Mouse (Mus musculus) embryonic facial prominence, embryonic 11.5 days (tissue): ENCODE results near the gene D6Ertd527e. TPM values are rescaled to one million over a fixed set of nuclear protein-coding genes. Genes with fewer than 3 reads are reported as not detected.

Experiments used
- ATAC-seq: fragments of 200-750 bp; cut with Nextera tagmentation; replicated peaks from 2 replicates; pipeline ENCODE4 v1.8.0; 2017; ENCODE audit warnings: low read depth; ENCODE audit not compliant: insufficient number of reproducible peaks, low FRiP score, low TSS enrichment
- DNase-seq: peaks from one replicate; pipeline ENCODE4 v3.0.0-alpha.2; 2015; ENCODE audit warnings: low spot score
- H3K27ac ChIP-seq: fragments of 300-500 bp; sonication (generic); replicated peaks from 2 replicates; pipeline ENCODE4 v1.5.1; 2014; ENCODE audit warnings: mild to moderate bottlenecking, low read depth, low read length, control low read depth
- H3K27me3 ChIP-seq: fragments of 300-500 bp; sonication (generic); 2 replicates; pipeline ENCODE4 v1.6.1; 2014; ENCODE audit warnings: mild to moderate bottlenecking, low read length, moderate library complexity, mixed read lengths; ENCODE audit not compliant: control insufficient read depth, insufficient read depth
- H3K36me3 ChIP-seq: fragments of 300-500 bp; sonication (generic); replicated peaks from 2 replicates; pipeline ENCODE4 v1.6.1; 2014; ENCODE audit warnings: low read depth, mild to moderate bottlenecking, low read length, moderate library complexity, mixed read lengths; ENCODE audit not compliant: control insufficient read depth, insufficient read depth
- H3K4me1 ChIP-seq: fragments of 300-500 bp; sonication (generic); 2 replicates; pipeline ENCODE4 v1.6.1; 2014; ENCODE audit warnings: low read length, mixed read lengths; ENCODE audit not compliant: control insufficient read depth, insufficient read depth
- H3K4me2 ChIP-seq: fragments of 300-500 bp; sonication (generic); 2 replicates; pipeline ENCODE4 v1.6.1; 2014; ENCODE audit warnings: low read depth, mild to moderate bottlenecking, control low read depth, low read length, moderate library complexity
- H3K4me3 ChIP-seq: fragments of 300-500 bp; sonication (generic); 2 replicates; pipeline ENCODE4 v1.5.1; 2014; ENCODE audit warnings: low read depth, low read length, control low read depth
- H3K9ac ChIP-seq: fragments of 300-500 bp; sonication (generic); replicated peaks from 2 replicates; pipeline ENCODE4 v1.6.1; 2014; ENCODE audit warnings: mild to moderate bottlenecking, control low read depth, low read length
- H3K9me3 ChIP-seq: fragments of 300-500 bp; sonication (generic); replicated peaks from 2 replicates; pipeline ENCODE4 v1.6.1; 2016; ENCODE audit warnings: mild to moderate bottlenecking, low read length, inconsistent platforms, mixed read lengths; ENCODE audit not compliant: control insufficient read depth
- WGBS: fragments of 180-500 bp; shearing (Covaris S2); extraction: QIAGEN DNeasy Blood & Tissue Kit; methylation state at CpG from one replicate; pipeline ENCODE4 v1.1.7; 2014; 5-methylcytosine and 5-hydroxymethylcytosine counted together
- polyA plus RNA-seq: library from polyadenylated mRNA; unstranded; fragments of >200 nt; fragmentation: Nextera tagmentation; extraction: Ambion mirVana; gene quantifications from 2 replicates; pipeline ENCODE4 v1.2.1, GENCODE M21; 2014

The D6Ertd527e gene
- polyA plus RNA-seq, 1 experiment from 2014 or later, result 0.32 TPM

DNA sequence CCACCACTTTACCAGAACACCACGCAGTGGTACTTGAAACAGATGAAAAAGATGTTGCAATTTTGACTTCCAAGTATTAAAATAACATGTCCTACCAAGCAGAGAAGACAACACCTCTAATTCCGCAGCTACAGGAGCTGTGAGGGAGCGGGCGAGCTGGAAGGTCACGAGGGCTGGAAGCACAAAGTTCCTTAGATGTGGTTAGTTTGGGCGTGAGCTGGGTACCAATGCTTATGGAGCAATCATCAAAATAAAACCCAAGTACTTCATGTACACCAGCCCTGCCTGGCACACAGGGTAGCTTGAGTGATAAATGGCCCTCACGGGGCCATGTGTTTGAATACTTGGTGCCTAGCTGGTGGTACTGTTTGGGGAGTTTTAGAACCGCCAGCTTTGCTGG, 25.3 kb downstream of the D6Ertd527e start:
- ATAC-seq (no peak), DNase-seq (no peak)
- Histone ChIP-seq H3K27ac (no peak overlapping the region), H3K36me3 (no peaks in the 10 kb centered on the region), H3K27me3 (no peaks in the 10 kb centered on the region), H3K9me3 (no peaks in the 10 kb centered on the region), H3K4me2 (no peak overlapping the region), H3K9ac (no peak overlapping the region), H3K4me3 (no peak overlapping the region), H3K4me1 (no peaks in the 10 kb centered on the region)
- 91% methylated on average over 8 of the region's 8 CpGs for WGBS

DNA sequence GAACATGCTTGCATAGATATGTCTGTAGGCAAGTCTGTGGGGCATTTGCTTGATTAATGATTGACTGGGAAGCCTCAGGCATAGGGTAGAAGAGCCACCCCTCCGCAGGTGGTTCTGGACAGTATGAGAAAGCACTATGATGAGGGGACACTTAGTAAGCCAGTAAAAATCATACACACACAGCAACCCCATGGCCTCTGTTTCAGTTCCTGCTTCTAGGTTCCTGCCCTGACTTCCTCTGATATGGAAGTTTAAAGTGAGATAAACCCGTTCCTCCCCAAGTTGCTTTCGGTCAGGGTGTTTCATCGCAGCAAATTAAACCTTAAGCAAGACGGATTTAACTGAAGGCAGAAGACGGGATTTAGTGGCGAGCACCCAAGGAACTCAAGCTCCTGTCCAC, 26.1 kb downstream of the D6Ertd527e start:
- Histone ChIP-seq H3K4me3 (no peak overlapping the region), H3K9me3 (no peaks in the 10 kb centered on the region), H3K27ac (no peak overlapping the region), H3K9ac (no peak overlapping the region), H3K27me3 (no peaks in the 10 kb centered on the region), H3K4me1 (no peaks in the 10 kb centered on the region), H3K36me3 (no peaks in the 10 kb centered on the region), H3K4me2 (no peak overlapping the region)
- WGBS, result 96% methylated on average over 7 of the region's 7 CpGs
- no peak for ATAC-seq
- DNase-seq, result no peak

DNA sequence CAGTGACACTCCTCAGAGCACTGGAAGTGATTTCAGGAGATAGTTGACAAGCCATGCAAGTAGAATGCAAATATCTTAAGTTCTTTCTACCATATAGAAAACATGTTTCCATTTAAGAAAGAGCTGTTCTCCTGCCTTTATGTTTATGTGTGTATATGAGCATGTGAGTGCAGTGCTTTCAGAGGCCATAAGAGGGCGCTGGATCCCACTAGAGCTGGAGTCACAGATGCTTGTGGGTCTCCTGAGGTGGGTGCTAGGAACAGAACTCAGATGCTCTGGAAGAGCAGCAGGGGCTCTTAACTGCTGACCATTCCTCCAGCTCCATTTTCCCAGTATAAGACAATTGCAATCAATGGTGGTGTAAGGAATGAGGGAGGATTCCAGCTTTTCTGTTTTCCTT, 26.5 kb downstream of the D6Ertd527e start:
- DNase-seq (no peak), ATAC-seq (no peak)
- Histone ChIP-seq H3K27ac (no peak overlapping the region), H3K4me3 (no peak overlapping the region), H3K9me3 (no peaks in the 10 kb centered on the region), H3K36me3 (no peaks in the 10 kb centered on the region), H3K4me1 (no peaks in the 10 kb centered on the region), H3K9ac (no peak overlapping the region), H3K4me2 (no peak overlapping the region), H3K27me3 (no peaks in the 10 kb centered on the region)
- 59% methylated on average over 1 of the region's 1 CpGs for WGBS

DNA sequence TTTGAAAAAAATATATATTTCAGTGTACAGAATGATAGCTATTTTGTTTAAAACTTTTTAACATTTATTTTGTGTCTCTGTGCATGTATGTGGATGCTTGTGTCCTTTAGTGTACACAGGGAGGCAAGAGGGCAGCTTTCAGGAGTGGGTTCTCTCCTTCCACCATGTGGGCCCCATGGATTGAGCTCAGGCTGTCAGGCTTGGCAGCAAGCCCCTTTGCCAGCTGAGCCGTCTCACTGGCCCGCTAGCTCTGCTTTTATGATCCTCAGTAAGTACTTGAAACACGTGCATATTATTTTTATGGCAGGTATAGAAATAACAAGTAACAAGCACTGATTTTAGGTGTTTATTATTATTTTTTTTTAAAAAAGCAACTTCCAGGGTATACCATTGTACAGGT, 29.0 kb downstream of the D6Ertd527e start:
- WGBS, result 88% methylated on average over 3 of the region's 3 CpGs
- DNase-seq (no peak), ATAC-seq (no peak)
- Histone ChIP-seq H3K4me1 (no peaks in the 10 kb centered on the region), H3K27ac (no peak overlapping the region), H3K4me3 (no peak overlapping the region), H3K9me3 (no peaks in the 10 kb centered on the region), H3K9ac (no peak overlapping the region), H3K36me3 (no peaks in the 10 kb centered on the region), H3K27me3 (no peaks in the 10 kb centered on the region), H3K4me2 (no peak overlapping the region)

DNA sequence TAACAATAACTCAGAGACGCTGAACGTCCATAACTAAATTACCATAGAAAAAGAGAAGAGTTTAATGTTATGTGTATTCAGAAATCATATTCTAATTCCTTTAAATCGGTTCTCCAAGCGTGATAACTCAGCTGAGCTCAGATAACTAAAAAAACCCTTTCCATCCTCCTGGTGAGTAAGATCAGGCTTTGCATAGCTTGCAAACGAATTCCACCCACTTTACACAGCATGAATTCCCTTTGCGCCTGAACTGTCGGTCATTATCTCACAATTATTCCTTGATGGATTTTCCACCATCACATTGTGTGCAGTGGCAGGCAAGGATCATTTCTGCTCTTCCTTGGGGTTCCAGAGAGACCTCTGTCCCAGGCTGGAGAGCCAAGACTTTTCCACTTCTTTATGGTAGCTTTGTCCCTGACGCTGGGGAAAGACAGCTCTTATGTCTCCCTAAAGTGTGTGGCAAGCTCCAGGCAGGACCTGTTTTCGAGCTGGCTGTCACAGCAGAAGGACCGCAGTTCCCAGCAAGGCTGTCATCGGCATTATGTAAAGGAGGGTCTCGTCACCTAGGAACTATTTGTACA, 29.5 kb downstream of the D6Ertd527e start:
- WGBS, result 83% methylated on average over 12 of the region's 12 CpGs
- H3K4me3 ChIP-seq, result no peak overlapping the region
- H3K27ac ChIP-seq, result no peak overlapping the region
- no peak for DNase-seq
- no peak overlapping the region for H3K9ac ChIP-seq
- H3K4me1 ChIP-seq, result no peaks in the 10 kb centered on the region
- no peak overlapping the region for H3K4me2 ChIP-seq
- no peaks in the 10 kb centered on the region for H3K9me3 ChIP-seq
- no peaks in the 10 kb centered on the region for H3K27me3 ChIP-seq
- H3K36me3 ChIP-seq, result no peaks in the 10 kb centered on the region
- no peak for ATAC-seq

DNA sequence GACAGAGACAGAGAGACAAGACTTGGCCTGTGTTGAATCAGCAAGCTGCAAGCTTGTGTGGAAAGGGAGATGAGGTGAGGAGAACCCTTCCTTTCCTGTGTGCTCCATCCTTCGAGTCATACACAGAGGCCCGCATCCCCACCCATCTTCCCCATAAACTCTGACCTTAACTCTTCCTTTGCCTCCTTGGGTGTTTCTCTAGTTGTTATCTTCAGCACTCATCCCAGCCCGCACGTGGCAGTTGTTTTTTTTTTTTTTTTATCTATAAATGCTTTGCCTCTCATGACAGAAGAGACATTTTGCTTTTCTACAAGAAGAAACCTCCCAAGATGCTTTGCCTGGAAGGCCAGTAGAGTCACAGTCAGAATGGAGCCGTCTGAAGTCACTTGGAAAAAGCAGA, 33.9 kb downstream of the D6Ertd527e start:
- Histone ChIP-seq H3K27ac (no peak overlapping the region), H3K9me3 (no peaks in the 10 kb centered on the region), H3K27me3 (no peaks in the 10 kb centered on the region), H3K4me1 (no peaks in the 10 kb centered on the region), H3K9ac (no peak overlapping the region), H3K4me2 (no peak overlapping the region), H3K36me3 (no peaks in the 10 kb centered on the region; the same call in 1 of the 2 replicates), H3K4me3 (no peak overlapping the region)
- no peak for ATAC-seq
- DNase-seq, result no peak
- WGBS, result 90% methylated on average over 5 of the region's 5 CpGs

DNA sequence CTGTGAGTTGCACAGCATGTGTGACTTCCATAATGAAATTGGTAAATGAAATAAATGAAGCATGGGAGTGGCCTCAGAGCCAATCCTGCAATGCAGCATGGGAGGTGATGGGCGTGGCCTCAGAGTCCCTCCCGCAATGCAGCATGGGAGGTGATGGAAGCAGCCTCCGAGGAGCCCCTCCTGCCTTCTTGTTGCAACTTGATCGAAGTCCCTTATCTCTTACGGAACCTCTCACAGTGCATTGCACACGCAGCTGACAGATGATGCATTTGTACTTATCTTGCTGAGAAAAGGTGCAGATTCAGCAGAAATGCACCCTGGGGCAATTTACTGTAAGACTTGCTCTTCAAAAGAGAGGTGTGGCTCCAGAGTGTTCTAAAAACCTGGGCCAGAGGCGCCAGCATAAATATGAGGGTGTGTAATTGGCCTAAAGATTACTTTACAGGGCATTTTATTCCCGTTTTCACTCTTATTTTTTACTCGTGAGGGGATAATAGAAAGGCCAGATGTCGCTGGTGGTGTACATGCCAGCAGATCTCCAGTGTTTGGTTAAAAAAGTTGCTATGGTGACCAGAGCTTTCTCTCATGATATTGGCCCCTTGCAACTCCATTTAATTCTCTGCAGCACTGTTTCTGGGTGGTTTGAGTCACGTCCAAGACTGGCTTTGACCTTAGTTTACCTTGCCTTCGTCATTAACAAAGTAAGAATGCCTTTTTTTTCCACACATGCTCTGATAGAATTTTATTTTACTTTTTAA, 35.4 kb downstream of the D6Ertd527e start:
- Histone ChIP-seq H3K36me3 (no peaks in the 10 kb centered on the region; the same call in 1 of the 2 replicates), H3K9ac (no peak overlapping the region), H3K27me3 (no peaks in the 10 kb centered on the region), H3K9me3 (no peaks in the 10 kb centered on the region), H3K4me3 (no peak overlapping the region), H3K4me1 (no peaks in the 10 kb centered on the region), H3K27ac (no peak overlapping the region), H3K4me2 (no peak overlapping the region)
- ATAC-seq (no peak), DNase-seq (no peak)
- 81% methylated on average over 12 of the region's 12 CpGs for WGBS

DNA sequence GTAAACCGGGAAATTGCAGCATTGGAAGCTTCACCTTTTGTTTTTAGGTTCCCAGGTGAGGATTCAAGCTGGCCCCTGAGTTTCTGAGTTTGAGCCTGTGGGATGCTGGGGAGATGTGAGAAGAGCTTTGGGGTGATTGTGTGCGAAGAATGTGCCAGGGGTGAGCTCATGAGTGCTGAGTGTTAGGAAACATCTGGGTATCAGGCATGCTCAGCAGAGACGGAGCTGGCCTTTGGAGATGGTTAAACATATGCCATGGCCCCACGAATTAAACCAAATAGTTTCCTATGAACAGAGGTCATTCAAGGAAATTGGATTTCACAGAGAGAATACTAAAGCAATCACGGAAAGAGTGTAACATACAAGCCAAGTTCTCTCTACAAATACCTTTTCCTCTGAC, 37.7 kb downstream of the D6Ertd527e start:
- no peak for ATAC-seq

More for the DNA sequence above, 37.7 kb downstream of the D6Ertd527e start:
- Histone ChIP-seq H3K4me2 (no peak overlapping the region), H3K27ac (no peak overlapping the region), H3K27me3 (no peaks in the 10 kb centered on the region), H3K4me1 (no peaks in the 10 kb centered on the region), H3K4me3 (no peak overlapping the region), H3K36me3 (no peaks in the 10 kb centered on the region; the same call in 1 of the 2 replicates), H3K9me3 (no peaks in the 10 kb centered on the region), H3K9ac (no peak overlapping the region)
- WGBS, result 67% methylated on average over 5 of the region's 5 CpGs
- no peak for DNase-seq
